Mouse (Mus musculus) ES-CJ7 (cell line): ENCODE measurements around the gene Skil.

Source experiments
- DNase-seq: peaks from one replicate; pipeline ENCODE4 v3.0.0; 2011; ENCODE audit warnings: low read depth, low spot score

Skil gene

GRCm38 (mm10) chr3:31094531-31095178 is at the start of gene Skil:
Gene Skil, plus strand, starts transcription at chr3:31095058.
- DNase-seq, result peak; percentile 89

GRCm38 (mm10) chr3:31047263-31047662 is 47.6 kb upstream of the Skil start:
- DNase-seq, result no peak

- DNase-seq, result no peak
Measured at GRCm38 (mm10) chr3:31049087-31049486, 45.8 kb upstream of the Skil start.

- DNase-seq, result no peak
Measured at GRCm38 (mm10) chr3:31050375-31050774, 44.5 kb upstream of the Skil start.

GRCm38 (mm10) chr3:31051730-31052129 is 43.1 kb upstream of the Skil start:
- DNase-seq, result no peak

GRCm38 (mm10) chr3:31053191-31053590 is 41.7 kb upstream of the Skil start:
- no peak for DNase-seq

GRCm38 (mm10) chr3:31054888-31055287 is 40.0 kb upstream of the Skil start:
- DNase-seq, result no peak

GRCm38 (mm10) chr3:31056047-31056650 is 38.7 kb upstream of the Skil start:
- DNase-seq, result peak; percentile 79

GRCm38 (mm10) chr3:31056651-31057627 is 37.9 kb upstream of the Skil start:
- peak; percentile 97 for DNase-seq

- no peak for DNase-seq
Measured at GRCm38 (mm10) chr3:31060745-31061102, 34.1 kb upstream of the Skil start.

GRCm38 (mm10) chr3:31061103-31061785 is 33.6 kb upstream of the Skil start:
- peak; percentile 62 for DNase-seq

- peak; percentile 70 for DNase-seq
Measured at GRCm38 (mm10) chr3:31061786-31062120, 33.1 kb upstream of the Skil start.

- DNase-seq, result peak; percentile 36
Measured at GRCm38 (mm10) chr3:31062325-31062724, 32.5 kb upstream of the Skil start.

GRCm38 (mm10) chr3:31068482-31068881 is 26.4 kb upstream of the Skil start:
- DNase-seq, result no peak

- no peak for DNase-seq
Measured at GRCm38 (mm10) chr3:31071804-31072203, 23.1 kb upstream of the Skil start.

GRCm38 (mm10) chr3:31075808-31076207 is 19.1 kb upstream of the Skil start:
- DNase-seq, result no peak

- DNase-seq, result no peak
Measured at GRCm38 (mm10) chr3:31077068-31077703, 17.7 kb upstream of the Skil start.

GRCm38 (mm10) chr3:31079450-31079849 is 15.4 kb upstream of the Skil start:
- DNase-seq, result no peak

GRCm38 (mm10) chr3:31080791-31081502 is 13.9 kb upstream of the Skil start:
- no peak for DNase-seq

- DNase-seq, result no peak
Measured at GRCm38 (mm10) chr3:31082838-31083506, 11.9 kb upstream of the Skil start.
